Mouse (Mus musculus) inflammation-experienced regulatory T-cells, adult 6 months (primary cell): ENCODE data around the gene Pid1. TPM values are rescaled to one million over a fixed set of nuclear protein-coding genes. Genes with fewer than 3 reads are reported as not detected.

Source experiments
- ATAC-seq: one replicate; pipeline ENCODE4 v1.8.0; 2017
- polyA plus RNA-seq, 3 experiments: library from polyadenylated mRNA; unstranded; fragments of 100-300 nt; shearing (Covaris generic); gene quantifications; one replicate each; pipeline ENCODE4 v1.2.1; 2017

Pid1 gene
- polyA plus RNA-seq, 3 experiments from 2014 or later = 0.23 to 0.80 (median 0.40) TPM

- ATAC-seq = no peak
Measured at GRCm38 (mm10) chr1:84157790-84158189, 206.2 kb downstream of the Pid1 start.

GRCm38 (mm10) chr1:84155585-84155930 lies 208.4 kb downstream of the Pid1 start:
- no peak for ATAC-seq

GRCm38 (mm10) chr1:84154725-84155584 lies 209.0 kb downstream of the Pid1 start:
- ATAC-seq = no peak

- ATAC-seq = no peak
Measured at GRCm38 (mm10) chr1:84153943-84154342, 210.0 kb downstream of the Pid1 start.

- no peak for ATAC-seq
Measured at GRCm38 (mm10) chr1:84141561-84141960, 222.4 kb downstream of the Pid1 start.

GRCm38 (mm10) chr1:84132451-84132850 lies 231.5 kb downstream of the Pid1 start:
- ATAC-seq = no peak

GRCm38 (mm10) chr1:84131799-84132198 lies 232.2 kb downstream of the Pid1 start:
- ATAC-seq = no peak

- no peak for ATAC-seq
Measured at GRCm38 (mm10) chr1:84128510-84128909, 235.5 kb downstream of the Pid1 start.

- ATAC-seq = no peak
Measured at GRCm38 (mm10) chr1:84119306-84119705, 244.7 kb downstream of the Pid1 start.

GRCm38 (mm10) chr1:84106756-84107155 lies 257.2 kb downstream of the Pid1 start:
- ATAC-seq = no peak

- no peak for ATAC-seq
Measured at GRCm38 (mm10) chr1:84102052-84102451, 261.9 kb downstream of the Pid1 start.

GRCm38 (mm10) chr1:84097398-84097797 lies 266.6 kb downstream of the Pid1 start:
- no peak for ATAC-seq

- no peak for ATAC-seq
Measured at GRCm38 (mm10) chr1:84093291-84093690, 270.7 kb downstream of the Pid1 start.

- no peak for ATAC-seq
Measured at GRCm38 (mm10) chr1:84089664-84090063, 274.3 kb downstream of the Pid1 start.

GRCm38 (mm10) chr1:84087957-84088356 lies 276.0 kb downstream of the Pid1 start:
- ATAC-seq = no peak

- ATAC-seq = no peak
Measured at GRCm38 (mm10) chr1:84087325-84087724, 276.7 kb downstream of the Pid1 start.

GRCm38 (mm10) chr1:84086486-84086885 lies 277.5 kb downstream of the Pid1 start:
- ATAC-seq = no peak

GRCm38 (mm10) chr1:84085361-84085760 lies 278.6 kb downstream of the Pid1 start:
- no peak for ATAC-seq

- no peak for ATAC-seq
Measured at GRCm38 (mm10) chr1:84079566-84079965, 284.4 kb downstream of the Pid1 start.

- no peak for ATAC-seq
Measured at GRCm38 (mm10) chr1:84077023-84077422, 287.0 kb downstream of the Pid1 start.

GRCm38 (mm10) chr1:84056884-84057630 lies 306.9 kb downstream of the Pid1 start:
- no peak for ATAC-seq

- no peak for ATAC-seq
Measured at GRCm38 (mm10) chr1:84056306-84056705, 307.7 kb downstream of the Pid1 start.

GRCm38 (mm10) chr1:84025746-84026145 lies 338.2 kb downstream of the Pid1 start:
- ATAC-seq = no peak

- ATAC-seq = no peak
Measured at GRCm38 (mm10) chr1:84012871-84013375, 351.1 kb downstream of the Pid1 start.
